Mouse (Mus musculus) spleen, adult 2 months (tissue): ENCODE results near the gene Haus2.
"Not testable (repeated sequence)": the region's sequence is repeated elsewhere in the genome, so short reads cannot be mapped to it uniquely, and the experiment has no call there.

Source experiments
- CTCF ChIP-seq: fragments of 200-500 bp; IDR thresholded peaks from 2 replicates; pipeline ENCODE4 v1.5.1; 2011; ENCODE audit warnings: mild to moderate bottlenecking, inconsistent platforms; ENCODE audit not compliant: insufficient read depth, insufficient read length, insufficient replicate concordance; ENCODE audit errors: extremely low read depth
- POLR2A ChIP-seq: fragments of 200-500 bp; IDR thresholded peaks from 2 replicates; pipeline ENCODE4 v1.6.1; 2011; ENCODE audit warnings: low read depth, low read length, inconsistent platforms

GRCm38 (mm10) chr2:120572161-120572560, 37.0 kb upstream of the Haus2 start:
- TF ChIP-seq POLR2A, CTCF: not testable (repeated sequence)
